Mouse (Mus musculus) limb, embryonic 13.5 days (tissue): ENCODE data around the gene Ak4. TPM values are rescaled to one million over a fixed set of nuclear protein-coding genes. Genes with fewer than 3 reads are reported as not detected.
A peak's percentile ranks its signal among the peaks of the same experiment; 100 is the strongest.

ENCODE experiments used
- ATAC-seq: fragments of 200-750 bp; cut with Nextera tagmentation; 2 replicates; pipeline ENCODE4 v1.8.0; 2017; ENCODE audit warnings: low read depth, moderate number of reproducible peaks, moderate TSS enrichment; ENCODE audit not compliant: low FRiP score
- H3K27ac ChIP-seq: fragments of 300-500 bp; sonication (generic); 2 replicates; pipeline ENCODE4 v1.5.1; 2015; ENCODE audit warnings: inconsistent platforms, mild to moderate bottlenecking, moderate library complexity
- H3K27me3 ChIP-seq: fragments of 300-500 bp; sonication (generic); 2 replicates; pipeline ENCODE4 v1.6.1; 2015; ENCODE audit warnings: mild to moderate bottlenecking, inconsistent platforms
- H3K36me3 ChIP-seq: fragments of 300-500 bp; sonication (generic); 2 replicates; pipeline ENCODE4 v1.6.1; 2015; ENCODE audit warnings: inconsistent platforms, mild to moderate bottlenecking, moderate library complexity
- H3K4me1 ChIP-seq: fragments of 300-500 bp; sonication (generic); 2 replicates; pipeline ENCODE4 v1.6.1; 2015; ENCODE audit warnings: inconsistent platforms
- H3K4me2 ChIP-seq: fragments of 300-500 bp; sonication (generic); replicated peaks from 2 replicates; pipeline ENCODE4 v1.6.1; 2015; ENCODE audit warnings: inconsistent platforms, mild to moderate bottlenecking, moderate library complexity
- H3K4me3 ChIP-seq: fragments of 300-500 bp; sonication (generic); 2 replicates; pipeline ENCODE4 v1.5.1; 2015; ENCODE audit warnings: moderate library complexity, mild to moderate bottlenecking, inconsistent platforms
- H3K9ac ChIP-seq: fragments of 300-500 bp; sonication (generic); 2 replicates; pipeline ENCODE4 v1.6.1; 2015; ENCODE audit warnings: mild to moderate bottlenecking, inconsistent platforms
- H3K9me3 ChIP-seq: fragments of 300-500 bp; sonication (generic); 2 replicates; pipeline ENCODE4 v1.6.1; 2016; ENCODE audit warnings: inconsistent platforms
- WGBS: fragments of 180-500 bp; shearing (Covaris S2); methylation state at CpG from one replicate; pipeline ENCODE4 v1.1.7; 2015; 5-methylcytosine and 5-hydroxymethylcytosine counted together
- polyA plus RNA-seq: library from polyadenylated mRNA; unstranded; fragments of >200 nt; fragmentation: Nextera tagmentation; extraction: Ambion mirVana; gene quantifications from 2 replicates; pipeline ENCODE4 v1.2.1, GENCODE M21; 2015

Gene Ak4
- polyA plus RNA-seq, 1 experiment from 2014 or later = 12.1 TPM

GRCm38 (mm10) chr4:101449344-101449743 lies 30.3 kb downstream of the Ak4 start:
- no peak overlapping the region for H3K4me2 ChIP-seq
- H3K9me3 ChIP-seq = no peaks in the 10 kb centered on the region
- 65% methylated on average over 7 of the region's 7 CpGs for WGBS
- ATAC-seq = no peak
- no peaks in the 10 kb centered on the region for H3K4me1 ChIP-seq
- no peaks in the 10 kb centered on the region for H3K27me3 ChIP-seq
- no peak overlapping the region for H3K4me3 ChIP-seq
- no peak overlapping the region for H3K27ac ChIP-seq
- peaks cover 14% of the 10 kb centered on the region for H3K36me3 ChIP-seq
- H3K9ac ChIP-seq = no peak overlapping the region

DNA sequence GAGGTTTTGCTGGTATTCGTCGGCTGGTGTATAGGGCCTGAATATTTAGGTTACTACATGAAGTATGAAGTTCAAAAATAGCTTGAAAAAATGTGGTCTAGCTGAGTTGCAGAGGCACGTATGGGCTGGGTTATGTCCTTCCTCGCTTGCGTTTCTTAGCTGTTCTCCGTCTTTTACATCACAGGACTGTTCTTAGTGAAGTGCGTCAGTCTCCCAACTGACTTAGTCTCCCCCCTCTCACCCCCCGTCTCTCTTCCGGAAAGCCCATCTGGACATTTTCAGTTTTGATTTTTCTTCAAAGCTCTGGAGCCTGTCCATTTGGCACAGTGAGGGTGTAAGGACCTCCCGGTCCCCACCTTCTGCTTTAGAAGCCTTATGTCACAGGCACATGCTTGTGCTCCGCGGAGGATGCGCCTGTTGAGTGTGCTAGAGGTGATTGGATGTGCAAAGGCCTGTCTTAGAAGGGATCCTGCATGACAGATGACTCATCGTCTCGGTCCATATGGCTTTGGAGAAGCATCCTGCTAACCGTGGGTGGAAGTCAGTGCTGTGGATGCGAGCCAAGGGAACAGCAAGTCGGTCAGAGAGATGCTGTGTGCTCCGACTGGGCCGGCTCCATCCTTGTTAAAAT lies 31.2 kb downstream of the Ak4 start:
- Histone ChIP-seq H3K9ac (no peak overlapping the region), H3K4me3 (no peak overlapping the region), H3K9me3 (no peaks in the 10 kb centered on the region), H3K27me3 (no peaks in the 10 kb centered on the region), H3K36me3 (peaks cover 14% of the 10 kb centered on the region), H3K4me2 (no peak overlapping the region), H3K4me1 (no peaks in the 10 kb centered on the region), H3K27ac (no peak overlapping the region)
- 0 out of 2 replicates have a peak, but pooled peaks have one; percentile 19 for ATAC-seq
- WGBS = 83% methylated on average over 20 of the region's 20 CpGs

- Histone ChIP-seq H3K36me3 (peaks cover 14% of the 10 kb centered on the region), H3K4me2 (no peak overlapping the region), H3K27ac (no peak overlapping the region), H3K4me3 (no peak overlapping the region), H3K27me3 (no peaks in the 10 kb centered on the region), H3K4me1 (no peaks in the 10 kb centered on the region), H3K9ac (no peak overlapping the region), H3K9me3 (no peaks in the 10 kb centered on the region)
- no peak for ATAC-seq
- WGBS = 89% methylated on average over 4 of the region's 4 CpGs
These were observed 32.0 kb downstream of the Ak4 start for GRCm38 (mm10) chr4:101451089-101451488.

DNA sequence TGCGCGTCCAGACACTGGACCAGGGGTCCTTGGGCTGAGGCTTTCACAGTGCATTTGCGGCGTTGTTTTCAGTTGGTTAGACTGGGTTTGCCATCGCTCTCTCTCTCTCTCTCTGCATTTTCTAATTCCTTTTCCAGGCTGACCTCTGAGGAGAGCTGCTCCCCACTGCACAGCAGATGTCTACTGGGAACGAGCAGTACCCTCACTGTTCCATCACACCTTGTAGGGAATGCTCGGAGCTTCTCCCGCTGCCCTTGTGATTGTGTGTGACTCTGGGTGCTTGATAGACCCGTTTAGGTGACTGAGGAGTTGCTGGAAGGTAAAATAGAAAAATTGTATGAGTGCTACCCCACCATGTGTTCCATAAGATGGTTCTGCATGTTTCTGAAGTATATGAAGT lies 33.8 kb downstream of the Ak4 start:
- no peak for ATAC-seq
- H3K4me1 ChIP-seq = no peaks in the 10 kb centered on the region
- WGBS = 91% methylated on average over 9 of the region's 9 CpGs

GRCm38 (mm10) chr4:101457176-101457575 lies 38.1 kb downstream of the Ak4 start:
- H3K9me3 ChIP-seq = no peaks in the 10 kb centered on the region
- no peak overlapping the region for H3K4me2 ChIP-seq
- no peaks in the 10 kb centered on the region for H3K4me1 ChIP-seq
- H3K4me3 ChIP-seq = no peak overlapping the region
- no peaks in the 10 kb centered on the region for H3K27me3 ChIP-seq
- no peak for ATAC-seq
- H3K9ac ChIP-seq = no peak overlapping the region
- no peak overlapping the region for H3K27ac ChIP-seq
- H3K36me3 ChIP-seq = peaks cover 17% of the 10 kb centered on the region; the same call in 1 of the 2 replicates
- 77% methylated on average over 8 of the region's 8 CpGs for WGBS

More for the DNA sequence above, 33.8 kb downstream of the Ak4 start:
- no peak overlapping the region for H3K9ac ChIP-seq
- no peak overlapping the region for H3K4me3 ChIP-seq
- H3K36me3 ChIP-seq = peaks cover 7% of the 10 kb centered on the region
- no peaks in the 10 kb centered on the region for H3K27me3 ChIP-seq
- no peaks in the 10 kb centered on the region for H3K9me3 ChIP-seq
- H3K4me2 ChIP-seq = no peak overlapping the region
- no peak overlapping the region for H3K27ac ChIP-seq

GRCm38 (mm10) chr4:101458341-101458740 lies 39.3 kb downstream of the Ak4 start:
- H3K27ac ChIP-seq = no peak overlapping the region
- ATAC-seq = no peak
- H3K4me1 ChIP-seq = no peaks in the 10 kb centered on the region
- H3K9me3 ChIP-seq = no peaks in the 10 kb centered on the region
- H3K4me2 ChIP-seq = no peak overlapping the region
- WGBS = 49% methylated on average over 2 of the region's 2 CpGs
- no peak overlapping the region for H3K9ac ChIP-seq
- H3K27me3 ChIP-seq = no peaks in the 10 kb centered on the region
- H3K36me3 ChIP-seq = peaks cover 27% of the 10 kb centered on the region; the same call in 1 of the 2 replicates
- no peak overlapping the region for H3K4me3 ChIP-seq

DNA sequence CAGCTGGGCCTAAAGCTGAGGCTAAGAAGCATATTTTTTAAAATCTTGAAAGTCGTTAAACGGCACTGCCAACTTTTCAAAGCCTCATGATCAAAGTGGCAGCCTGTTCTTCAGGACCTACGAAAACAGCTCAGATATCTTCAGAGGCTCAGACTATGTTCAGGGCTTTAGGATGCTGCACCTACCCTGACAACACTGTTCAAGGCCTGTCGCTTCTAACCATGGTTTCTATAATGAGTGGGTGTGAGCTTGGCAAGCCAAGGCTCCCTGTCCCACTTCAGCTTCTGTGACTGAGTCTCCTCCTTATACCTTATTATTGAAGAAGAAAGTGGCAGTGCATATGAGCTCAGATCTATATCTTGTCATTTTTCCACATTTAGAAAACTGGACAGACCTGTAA lies 40.3 kb downstream of the Ak4 start:
- no peak overlapping the region for H3K4me2 ChIP-seq
- no peak overlapping the region for H3K27ac ChIP-seq
- H3K9ac ChIP-seq = no peak overlapping the region
- no peaks in the 10 kb centered on the region for H3K9me3 ChIP-seq
- H3K36me3 ChIP-seq = peaks cover 28% of the 10 kb centered on the region; the same call in 1 of the 2 replicates
- H3K27me3 ChIP-seq = no peaks in the 10 kb centered on the region
- H3K4me1 ChIP-seq = no peaks in the 10 kb centered on the region
- 77% methylated on average over 4 of the region's 4 CpGs for WGBS
- no peak for ATAC-seq
- no peak overlapping the region for H3K4me3 ChIP-seq

DNA sequence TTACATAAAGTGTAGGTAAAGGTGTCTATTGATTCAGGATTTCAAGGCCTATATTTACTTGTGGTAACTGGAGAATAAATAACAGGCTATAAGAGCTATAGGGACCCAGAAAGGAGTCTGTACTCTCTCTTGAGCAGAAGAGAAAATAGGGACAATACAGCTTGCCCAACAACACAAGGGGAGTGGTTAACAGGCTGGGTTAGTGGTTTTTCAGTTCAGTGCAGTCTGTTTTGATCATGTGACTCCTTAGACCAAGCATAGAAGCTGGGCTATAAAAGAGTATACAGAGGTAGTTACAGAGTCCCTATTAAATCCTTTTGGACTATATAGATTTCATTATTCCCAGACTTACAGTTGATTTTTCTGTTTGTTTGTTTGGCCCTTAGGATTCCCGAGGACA lies 41.0 kb downstream of the Ak4 start:
- Histone ChIP-seq H3K9ac (no peak overlapping the region), H3K27me3 (no peaks in the 10 kb centered on the region), H3K4me2 (no peak overlapping the region), H3K36me3 (peaks cover 32% of the 10 kb centered on the region; the same call in 1 of the 2 replicates), H3K27ac (no peak overlapping the region), H3K4me1 (no peaks in the 10 kb centered on the region), H3K9me3 (no peaks in the 10 kb centered on the region), H3K4me3 (no peak overlapping the region)
- no peak for ATAC-seq
- 76% methylated on average over 1 of the region's 1 CpGs for WGBS

DNA sequence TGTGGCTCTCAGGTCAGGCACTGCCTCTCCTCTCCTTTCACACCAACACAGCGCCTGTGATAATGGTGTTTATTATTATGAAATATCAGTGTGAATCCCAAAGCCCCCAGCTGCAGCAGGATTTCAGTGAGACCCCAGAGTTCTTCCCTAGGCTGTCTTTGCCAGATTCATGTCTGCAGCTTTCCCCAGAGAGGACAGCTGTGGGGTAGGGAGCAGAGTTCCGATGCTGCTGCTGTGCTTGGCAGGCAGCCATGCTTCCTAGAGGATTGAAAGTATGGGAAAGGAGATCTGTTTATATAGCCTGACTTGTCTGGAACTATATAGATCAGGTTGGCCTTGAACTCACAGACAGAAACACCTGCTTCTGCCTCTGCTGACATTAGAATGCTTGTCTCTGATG lies 43.0 kb downstream of the Ak4 start:
- WGBS = 64% methylated on average over 2 of the region's 2 CpGs

GRCm38 (mm10) chr4:101466264-101466663 lies 47.2 kb downstream of the Ak4 start:
- no peak overlapping the region for H3K4me3 ChIP-seq
- no peaks in the 10 kb centered on the region for H3K27me3 ChIP-seq
- 77% methylated on average over 3 of the region's 3 CpGs for WGBS
- H3K4me1 ChIP-seq = no peaks in the 10 kb centered on the region
- ATAC-seq = no peak
- H3K4me2 ChIP-seq = no peak overlapping the region
- no peak overlapping the region for H3K27ac ChIP-seq
- H3K36me3 ChIP-seq = peaks cover 24% of the 10 kb centered on the region
- H3K9me3 ChIP-seq = no peaks in the 10 kb centered on the region
- H3K9ac ChIP-seq = no peak overlapping the region

More for the DNA sequence above, 43.0 kb downstream of the Ak4 start:
- H3K27ac ChIP-seq = no peak overlapping the region
- no peak overlapping the region for H3K4me2 ChIP-seq
- H3K4me3 ChIP-seq = no peak overlapping the region
- ATAC-seq = peak; percentile 51; the same call in 1 of the 2 replicates
- no peaks in the 10 kb centered on the region for H3K4me1 ChIP-seq
- H3K27me3 ChIP-seq = no peaks in the 10 kb centered on the region
- H3K9me3 ChIP-seq = no peaks in the 10 kb centered on the region
- no peak overlapping the region for H3K9ac ChIP-seq
- peaks cover 32% of the 10 kb centered on the region for H3K36me3 ChIP-seq

DNA sequence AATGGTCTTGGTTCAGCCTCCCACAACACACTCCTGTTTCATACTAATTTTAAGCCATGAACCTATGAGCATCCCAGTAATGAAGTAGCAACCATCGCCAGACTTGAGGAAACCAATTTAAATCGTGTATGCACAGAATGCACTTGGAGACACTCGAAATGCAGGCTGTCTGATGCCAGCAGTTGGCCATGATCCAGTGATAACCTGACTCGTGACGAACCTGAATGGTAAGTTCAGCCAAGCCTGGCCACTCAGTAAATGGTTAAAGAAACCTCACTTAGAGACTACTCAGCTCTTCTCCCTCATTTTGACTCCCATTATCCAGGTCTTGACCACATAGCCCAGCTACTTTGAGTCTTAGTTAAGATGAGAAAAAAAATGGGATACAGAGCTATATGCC lies 50.2 kb downstream of the Ak4 start:
- ATAC-seq = no peak
- H3K4me3 ChIP-seq = no peak overlapping the region
- H3K27ac ChIP-seq = no peak overlapping the region
- 87% methylated on average over 5 of the region's 5 CpGs for WGBS
- H3K27me3 ChIP-seq = no peaks in the 10 kb centered on the region
- H3K4me2 ChIP-seq = no peak overlapping the region
- H3K9me3 ChIP-seq = no peaks in the 10 kb centered on the region
- H3K4me1 ChIP-seq = no peaks in the 10 kb centered on the region
- H3K9ac ChIP-seq = no peak overlapping the region
- peaks cover 4% of the 10 kb centered on the region; the same call in 1 of the 2 replicates for H3K36me3 ChIP-seq

GRCm38 (mm10) chr4:101470543-101470942 lies 51.5 kb downstream of the Ak4 start:
- Histone ChIP-seq H3K4me1 (no peaks in the 10 kb centered on the region), H3K4me3 (no peak overlapping the region), H3K9ac (no peak overlapping the region), H3K27me3 (no peaks in the 10 kb centered on the region), H3K4me2 (no peak overlapping the region), H3K9me3 (no peaks in the 10 kb centered on the region), H3K36me3 (no peaks in the 10 kb centered on the region; the same call in 1 of the 2 replicates), H3K27ac (no peak overlapping the region)
- ATAC-seq = no peak
- WGBS = 59% methylated on average over 5 of the region's 5 CpGs

DNA sequence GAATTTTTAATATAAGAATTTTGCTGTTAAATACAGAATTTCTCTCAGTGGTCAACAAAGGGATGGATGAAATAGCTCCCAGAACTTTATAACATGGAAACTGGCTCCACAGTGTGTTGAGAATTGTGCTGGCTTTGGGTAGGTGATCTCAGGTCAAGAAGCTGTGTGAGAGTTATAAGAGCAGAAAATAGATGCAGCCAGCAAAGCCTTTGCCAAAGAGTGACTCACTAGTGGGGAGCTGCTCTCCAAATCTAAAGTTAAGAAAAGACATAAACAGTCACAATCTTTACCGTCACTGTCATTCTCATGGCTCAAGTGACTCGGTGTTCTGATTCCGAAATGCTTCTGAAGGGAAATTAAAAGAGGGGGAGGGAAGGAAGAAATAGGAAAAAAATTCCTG lies 53.7 kb downstream of the Ak4 start:
- Histone ChIP-seq H3K4me3 (no peak overlapping the region), H3K9ac (no peak overlapping the region), H3K27ac (no peak overlapping the region), H3K36me3 (no peaks in the 10 kb centered on the region), H3K4me1 (no peaks in the 10 kb centered on the region), H3K4me2 (no peak overlapping the region), H3K27me3 (no peaks in the 10 kb centered on the region), H3K9me3 (no peaks in the 10 kb centered on the region)
- 87% methylated on average over 3 of the region's 3 CpGs for WGBS
- no peak for ATAC-seq
